Mouse (Mus musculus): ENCODE measurements around the gene Hrk.

GRCm38 (mm10) chr5:118144770-118145169 lies 19.7 kb upstream of the Hrk start:
- TF ChIP-seq EP300 (IDR thresholded peaks at IDR 0.05; ENCODE audit: low read depth) (no peak), CTCF (IDR thresholded peaks at IDR 0.05; ENCODE audit: low read depth) (no peak)
